Mouse (Mus musculus) embryo, embryonic 10 days (tissue): ENCODE measurements around the gene Csnk1g2.
A peak's percentile ranks its signal among the peaks of the same experiment; 100 is the strongest.
"Not testable (repeated sequence)": the region's sequence is repeated elsewhere in the genome, so short reads cannot be mapped to it uniquely, and the experiment has no call there.

Source experiments
- DNase-seq: peaks from one replicate; pipeline ENCODE4 v3.0.0-alpha.2; 2015; ENCODE audit warnings: low spot score

Gene Csnk1g2

GRCm38 (mm10) chr10:80623457-80624191 is 986 bp downstream of the Csnk1g2 start:
- DNase-seq = peak; percentile 77

GRCm38 (mm10) chr10:80625764-80626163 is 3.1 kb downstream of the Csnk1g2 start:
- no peak for DNase-seq

GRCm38 (mm10) chr10:80627685-80628084 is 5.0 kb downstream of the Csnk1g2 start:
- DNase-seq = peak; percentile 30

- DNase-seq = no peak
These were observed 6.3 kb downstream of the Csnk1g2 start for GRCm38 (mm10) chr10:80628925-80629324.

GRCm38 (mm10) chr10:80635345-80635744 is 12.7 kb downstream of the Csnk1g2 start:
- no peak for DNase-seq

GRCm38 (mm10) chr10:80646936-80647335 is 24.3 kb downstream of the Csnk1g2 start:
- no peak for DNase-seq

- not testable (repeated sequence) for DNase-seq
These were observed 27.3 kb downstream of the Csnk1g2 start for GRCm38 (mm10) chr10:80649910-80650309.

- no peak for DNase-seq
These were observed 27.8 kb downstream of the Csnk1g2 start for GRCm38 (mm10) chr10:80650392-80650791.

GRCm38 (mm10) chr10:80653156-80653720 is 30.6 kb downstream of the Csnk1g2 start:
- no peak for DNase-seq

- DNase-seq = no peak
These were observed 32.2 kb downstream of the Csnk1g2 start for GRCm38 (mm10) chr10:80654866-80655265.

GRCm38 (mm10) chr10:80655406-80656129 is 32.9 kb downstream of the Csnk1g2 start:
- DNase-seq = no peak

- peak; percentile 98 for DNase-seq
These were observed 33.7 kb downstream of the Csnk1g2 start for GRCm38 (mm10) chr10:80656130-80656862.

- no peak for DNase-seq
These were observed 34.4 kb downstream of the Csnk1g2 start, which contains the start of gene Btbd2 for GRCm38 (mm10) chr10:80656863-80657623. Gene Btbd2, minus strand, starts transcription at chr10:80657071.

GRCm38 (mm10) chr10:80658194-80658840 is 35.7 kb downstream of the Csnk1g2 start:
- DNase-seq = no peak

GRCm38 (mm10) chr10:80658841-80659202 is 36.2 kb downstream of the Csnk1g2 start:
- DNase-seq = no peak

- peak; percentile 86 for DNase-seq
These were observed 36.6 kb downstream of the Csnk1g2 start for GRCm38 (mm10) chr10:80659213-80659612.

GRCm38 (mm10) chr10:80661149-80661548 is 38.5 kb downstream of the Csnk1g2 start:
- DNase-seq = peak; percentile 69

- no peak for DNase-seq
These were observed 41.0 kb downstream of the Csnk1g2 start for GRCm38 (mm10) chr10:80663485-80664196.

GRCm38 (mm10) chr10:80664197-80665015 is 41.8 kb downstream of the Csnk1g2 start:
- DNase-seq = peak; percentile 44

GRCm38 (mm10) chr10:80665016-80665380 is 42.4 kb downstream of the Csnk1g2 start:
- peak; percentile 52 for DNase-seq
